Mouse (Mus musculus): ENCODE results near the gene Hnrnpul1.

The Hnrnpul1 gene

GRCm38 (mm10) chr7:25719761-25720610, 34.6 kb downstream of the Hnrnpul1 start:
- peak; percentile 81 for DNase-seq (ENCODE audit: extremely low spot score)

- DNase-seq (ENCODE audit: extremely low spot score) = peak; percentile 89
Measured at GRCm38 (mm10) chr7:25718788-25719417, 35.7 kb downstream of the Hnrnpul1 start, which contains the start of gene Ccdc97. TSS of gene Ccdc97 (minus strand) at chr7:25719088.

GRCm38 (mm10) chr7:25717478-25717877, 37.1 kb downstream of the Hnrnpul1 start:
- no peak for DNase-seq (ENCODE audit: extremely low spot score)

- no peak for DNase-seq (ENCODE audit: extremely low spot score)
Measured at GRCm38 (mm10) chr7:25715731-25716271, 38.8 kb downstream of the Hnrnpul1 start.

GRCm38 (mm10) chr7:25714581-25714980, 40.0 kb downstream of the Hnrnpul1 start:
- no peak for DNase-seq (ENCODE audit: extremely low spot score)

- no peak for DNase-seq (ENCODE audit: extremely low spot score)
Measured at GRCm38 (mm10) chr7:25712801-25713200, 41.8 kb downstream of the Hnrnpul1 start.

- peak; percentile 74 for DNase-seq (ENCODE audit: extremely low spot score)
Measured at GRCm38 (mm10) chr7:25711731-25712197, 42.8 kb downstream of the Hnrnpul1 start.

GRCm38 (mm10) chr7:25711165-25711564, 43.4 kb downstream of the Hnrnpul1 start:
- no peak for DNase-seq (ENCODE audit: extremely low spot score)

GRCm38 (mm10) chr7:25710519-25711130, 43.9 kb downstream of the Hnrnpul1 start:
- peak; percentile 38 for DNase-seq (ENCODE audit: extremely low spot score)

- DNase-seq (ENCODE audit: extremely low spot score) = no peak
Measured at GRCm38 (mm10) chr7:25709961-25710360, 44.6 kb downstream of the Hnrnpul1 start.

- DNase-seq (ENCODE audit: extremely low spot score) = no peak
Measured at GRCm38 (mm10) chr7:25707581-25708292, 46.8 kb downstream of the Hnrnpul1 start.

- no peak for DNase-seq (ENCODE audit: extremely low spot score)
Measured at GRCm38 (mm10) chr7:25706578-25707170, 47.9 kb downstream of the Hnrnpul1 start.

- no peak for DNase-seq (ENCODE audit: extremely low spot score)
Measured at GRCm38 (mm10) chr7:25705801-25706251, 48.7 kb downstream of the Hnrnpul1 start.

GRCm38 (mm10) chr7:25704716-25705364, 49.7 kb downstream of the Hnrnpul1 start:
- DNase-seq (ENCODE audit: extremely low spot score) = peak; percentile 61

- no peak for DNase-seq (ENCODE audit: extremely low spot score)
Measured at GRCm38 (mm10) chr7:25703793-25704494, 50.6 kb downstream of the Hnrnpul1 start.

- DNase-seq (ENCODE audit: extremely low spot score) = no peak
Measured at GRCm38 (mm10) chr7:25702350-25702749, 52.2 kb downstream of the Hnrnpul1 start.

- no peak for DNase-seq (ENCODE audit: extremely low spot score)
Measured at GRCm38 (mm10) chr7:25700732-25701131, 53.8 kb downstream of the Hnrnpul1 start.

- no peak for DNase-seq (ENCODE audit: extremely low spot score)
Measured at GRCm38 (mm10) chr7:25699851-25700250, 54.7 kb downstream of the Hnrnpul1 start.

GRCm38 (mm10) chr7:25694104-25694503, 60.5 kb downstream of the Hnrnpul1 start:
- no peak for DNase-seq (ENCODE audit: extremely low spot score)

- no peak for DNase-seq (ENCODE audit: extremely low spot score)
Measured at GRCm38 (mm10) chr7:25690051-25690450, 64.5 kb downstream of the Hnrnpul1 start.
